Mouse (Mus musculus) MEL (cell line): ENCODE measurements around the gene B3gnt6. TPM values are rescaled to one million over a fixed set of nuclear protein-coding genes. Genes with fewer than 3 reads are reported as not detected.

Experiments used
- DNase-seq: peaks from one replicate; pipeline ENCODE4 v3.0.0; 2011; ENCODE audit warnings: low read depth, low spot score
- H3K27ac ChIP-seq: 2 replicates; pipeline ENCODE4 v1.5.1; 2012; ENCODE audit warnings: low read depth, mild to moderate bottlenecking, control low read depth, low read length, moderate library complexity; ENCODE audit not compliant: control insufficient read depth
- H3K27me3 ChIP-seq, 2 experiments: fragments of 150-350 bp in 1 of 2; sonication (generic) in 1 of 2; 2 replicates each; pipeline ENCODE4 v1.6.1; 2012; ENCODE audit warnings: low read length in 2 of 2, mild to moderate bottlenecking in 2 of 2, improper control_type of control experiment in 1 of 2, moderate library complexity in 1 of 2; ENCODE audit not compliant: insufficient read depth in 2 of 2, control insufficient read depth in 1 of 2
- H3K36me3 ChIP-seq, 2 experiments: 2 replicates each; pipeline ENCODE4 v1.6.1; 2012 to 2014; ENCODE audit warnings: low read length in 2 of 2, improper control_type of control experiment in 1 of 2, inconsistent platforms in 1 of 2, mild to moderate bottlenecking in 1 of 2; ENCODE audit not compliant: insufficient read depth in 2 of 2, control insufficient read depth in 1 of 2
- H3K4me1 ChIP-seq, 2 experiments: fragments of 150-350 bp in 1 of 2; sonication (generic) in 1 of 2; 2 replicates each; pipeline ENCODE4 v1.6.1; 2012; ENCODE audit warnings: low read length in 2 of 2, improper control_type of control experiment in 1 of 2, mild to moderate bottlenecking in 1 of 2; ENCODE audit not compliant: insufficient read depth in 2 of 2, control insufficient read depth in 1 of 2
- H3K4me3 ChIP-seq, 2 experiments: fragments of 150-350 bp in 1 of 2; sonication (generic) in 1 of 2; 2 replicates each; pipeline ENCODE4 v1.5.1; 2012; ENCODE audit warnings: low read depth in 2 of 2, low read length in 2 of 2, mild to moderate bottlenecking in 2 of 2, moderate library complexity in 2 of 2, control low read depth in 1 of 2, improper control_type of control experiment in 1 of 2; ENCODE audit not compliant: control insufficient read depth in 1 of 2, insufficient read depth in 1 of 2
- H3K79me2 ChIP-seq: 2 replicates; pipeline ENCODE4 v1.6.1; 2012; ENCODE audit warnings: mild to moderate bottlenecking, low read length, moderate library complexity; ENCODE audit not compliant: control insufficient read depth, poor library complexity, insufficient read depth
- H3K9ac ChIP-seq: 2 replicates; pipeline ENCODE4 v1.6.1; 2012; ENCODE audit warnings: low read depth, mild to moderate bottlenecking, control low read depth, low read length, moderate library complexity; ENCODE audit not compliant: control insufficient read depth, poor library complexity, severe bottlenecking
- H3K9me3 ChIP-seq: fragments of 150-350 bp; sonication (generic); replicated peaks from 2 replicates; pipeline ENCODE4 v1.6.1; 2012; ENCODE audit warnings: mild to moderate bottlenecking, low read length, improper control_type of control experiment, moderate library complexity; ENCODE audit not compliant: insufficient read depth
- BHLHE40 ChIP-seq: IDR thresholded peaks from 2 replicates; pipeline ENCODE4 v1.6.1; 2012; ENCODE audit warnings: low read depth, mild to moderate bottlenecking, inconsistent platforms, low read length, improper control_type of control experiment, borderline replicate concordance
- CHD1 ChIP-seq: IDR thresholded peaks from 2 replicates; pipeline ENCODE4 v1.6.1; 2012; ENCODE audit warnings: low read depth, mild to moderate bottlenecking, inconsistent platforms, low read length, improper control_type of control experiment
- CTCF ChIP-seq, 3 experiments: IDR thresholded peaks in 2 of 3; conservative IDR thresholded peaks in 1 of 3; 2 replicates each; pipeline ENCODE4 v1.5.1; 2011 to 2012; ENCODE audit warnings: low read length in 3 of 3, low read depth in 2 of 3, mild to moderate bottlenecking in 2 of 3, improper control_type of control experiment in 1 of 3, inconsistent platforms in 1 of 3, mixed read lengths in 1 of 3, moderate library complexity in 1 of 3; ENCODE audit not compliant: control insufficient read depth in 1 of 3, insufficient read depth in 1 of 3, poor library complexity in 1 of 3, severe bottlenecking in 1 of 3
- E2F4 ChIP-seq: IDR thresholded peaks from 2 replicates; pipeline ENCODE4 v1.6.1; 2011; ENCODE audit warnings: low read depth, low read length, improper control_type of control experiment, borderline replicate concordance
- ETS1 ChIP-seq: IDR thresholded peaks from 2 replicates; pipeline ENCODE4 v1.6.1; 2012; ENCODE audit warnings: low read depth, mild to moderate bottlenecking, inconsistent platforms, low read length, improper control_type of control experiment, moderate library complexity
- GABPA ChIP-seq: IDR thresholded peaks from 2 replicates; pipeline ENCODE4 v1.6.1; 2012; ENCODE audit warnings: low read depth, mild to moderate bottlenecking, inconsistent platforms, low read length, improper control_type of control experiment, moderate library complexity
- HCFC1 ChIP-seq: IDR thresholded peaks from 2 replicates; pipeline ENCODE4 v1.6.1; 2012; ENCODE audit warnings: low read depth, mild to moderate bottlenecking, inconsistent platforms, low read length, improper control_type of control experiment, moderate library complexity
- JUND ChIP-seq: IDR thresholded peaks from 2 replicates; pipeline ENCODE4 v1.6.1; 2011; ENCODE audit warnings: low read depth, mild to moderate bottlenecking, improper control_type of control experiment, low read length
- MAFK ChIP-seq: IDR thresholded peaks from 2 replicates; pipeline ENCODE4 v1.6.1; 2011; ENCODE audit warnings: low read depth, mild to moderate bottlenecking, low read length, improper control_type of control experiment, borderline replicate concordance
- MAX ChIP-seq: IDR thresholded peaks from 2 replicates; pipeline ENCODE4 v1.6.1; 2011; ENCODE audit warnings: low read length, improper control_type of control experiment
- MEF2A ChIP-seq: IDR thresholded peaks from 2 replicates; pipeline ENCODE4 v1.6.1; 2014; ENCODE audit warnings: low read depth, mild to moderate bottlenecking, inconsistent platforms, low read length, improper control_type of control experiment; ENCODE audit not compliant: poor library complexity, insufficient replicate concordance, severe bottlenecking; ENCODE audit errors: extremely low read depth
- MXI1 ChIP-seq: IDR thresholded peaks from 2 replicates; pipeline ENCODE4 v1.6.1; 2011; ENCODE audit warnings: mild to moderate bottlenecking, low read depth, low read length, improper control_type of control experiment
- MYB ChIP-seq: IDR thresholded peaks from 2 replicates; pipeline ENCODE4 v1.6.1; 2011; ENCODE audit warnings: mild to moderate bottlenecking, low read depth, low read length, improper control_type of control experiment
- MYC ChIP-seq: IDR thresholded peaks from 2 replicates; pipeline ENCODE4 v1.6.1; 2011; ENCODE audit warnings: low read depth, mild to moderate bottlenecking, low read length, improper control_type of control experiment, moderate library complexity
- NELFE ChIP-seq: IDR thresholded peaks from 2 replicates; pipeline ENCODE4 v1.6.1; 2011; ENCODE audit warnings: low read depth, low read length, improper control_type of control experiment
- NRF1 ChIP-seq: IDR thresholded peaks from 2 replicates; pipeline ENCODE4 v1.6.1; 2014; ENCODE audit warnings: low read depth, mild to moderate bottlenecking, inconsistent platforms, low read length, improper control_type of control experiment, moderate library complexity; ENCODE audit not compliant: poor library complexity, insufficient read depth, severe bottlenecking
- POLR2A ChIP-seq, 2 experiments: IDR thresholded peaks; 2 replicates each; pipeline ENCODE4 v1.6.1; 2011 to 2012; ENCODE audit warnings: low read length in 2 of 2, mild to moderate bottlenecking in 2 of 2, control low read depth in 1 of 2, improper control_type of control experiment in 1 of 2, low read depth in 1 of 2, moderate library complexity in 1 of 2; ENCODE audit not compliant: control insufficient read depth in 1 of 2, insufficient read depth in 1 of 2, poor library complexity in 1 of 2
- POLR2AphosphoS2 ChIP-seq: IDR thresholded peaks from 2 replicates; pipeline ENCODE4 v1.6.1; 2011; ENCODE audit warnings: low read length, improper control_type of control experiment
- RAD21 ChIP-seq: IDR thresholded peaks from 2 replicates; pipeline ENCODE4 v1.6.1; 2011; ENCODE audit warnings: mild to moderate bottlenecking, low read depth, low read length, improper control_type of control experiment
- SIN3A ChIP-seq: IDR thresholded peaks from 2 replicates; pipeline ENCODE4 v1.6.1; 2012; ENCODE audit warnings: low read length, improper control_type of control experiment, inconsistent platforms
- SMC3 ChIP-seq: IDR thresholded peaks from 2 replicates; pipeline ENCODE4 v1.6.1; 2011; ENCODE audit warnings: low read depth, low read length, improper control_type of control experiment
- TAL1 ChIP-seq: IDR thresholded peaks from 2 replicates; pipeline ENCODE4 v1.6.1; 2012; ENCODE audit warnings: mild to moderate bottlenecking, inconsistent platforms, low read length, moderate library complexity, mixed read lengths
- TCF12 ChIP-seq: IDR thresholded peaks from 2 replicates; pipeline ENCODE4 v1.6.1; 2014; ENCODE audit warnings: low read depth, mild to moderate bottlenecking, inconsistent platforms, low read length, improper control_type of control experiment, moderate library complexity
- USF1 ChIP-seq: IDR thresholded peaks from 2 replicates; pipeline ENCODE4 v1.6.1; 2014; ENCODE audit warnings: low read depth, mild to moderate bottlenecking, inconsistent platforms, low read length, improper control_type of control experiment, moderate library complexity
- USF2 ChIP-seq, 2 experiments: IDR thresholded peaks; 2 replicates each; pipeline ENCODE4 v1.6.1; 2011 to 2012; ENCODE audit warnings: improper control_type of control experiment in 2 of 2, low read length in 2 of 2, borderline replicate concordance in 1 of 2, inconsistent platforms in 1 of 2, low read depth in 1 of 2, mild to moderate bottlenecking in 1 of 2; ENCODE audit not compliant: insufficient read depth in 1 of 2
- ZC3H11A ChIP-seq: IDR thresholded peaks from 2 replicates; pipeline ENCODE4 v1.6.1; 2012; ENCODE audit warnings: low read depth, mild to moderate bottlenecking, inconsistent platforms, low read length, improper control_type of control experiment
- ZKSCAN1 ChIP-seq: IDR thresholded peaks from 2 replicates; pipeline ENCODE4 v1.6.1; 2012; ENCODE audit warnings: low read depth, mild to moderate bottlenecking, inconsistent platforms, low read length, improper control_type of control experiment, moderate library complexity
- ZMIZ1 ChIP-seq: IDR thresholded peaks from 2 replicates; pipeline ENCODE4 v1.6.1; 2012; ENCODE audit warnings: low read depth, mild to moderate bottlenecking, inconsistent platforms, low read length, improper control_type of control experiment, moderate library complexity
- ZNF384 ChIP-seq: IDR thresholded peaks from 2 replicates; pipeline ENCODE4 v1.6.1; 2012; ENCODE audit warnings: low read depth, mild to moderate bottlenecking, inconsistent platforms, low read length, improper control_type of control experiment
- polyA plus RNA-seq, 2 experiments: library from polyadenylated mRNA; stranded (reverse) in 1 of 2; unstranded in 1 of 2; fragments of >175 nt in 1 of 2; fragments of >200 nt in 1 of 2; gene quantifications; 2 replicates each; pipeline versions ENCODE4 v1.2.1 to v1.2.4; 2012; ENCODE audit warnings: low replicate concordance in 2 of 2, low read depth in 1 of 2; ENCODE audit not compliant: insufficient read length in 2 of 2, insufficient read depth in 1 of 2, missing spikeins in 1 of 2
- total RNA-seq: library from RNA; depleted of rRNA; stranded (reverse); fragments of 300-350 nt; gene quantifications from 2 replicates; pipeline ENCODE4 v1.2.3, GENCODE M21; 2012; rRNA removed

B3gnt6 gene
- total RNA-seq (0.12 TPM in 1 of 2 replicates, not detected in the other), polyA plus RNA-seq (under 1 TPM in 1 of 2 experiments, not detected in 1; 0.08 TPM)

DNA sequence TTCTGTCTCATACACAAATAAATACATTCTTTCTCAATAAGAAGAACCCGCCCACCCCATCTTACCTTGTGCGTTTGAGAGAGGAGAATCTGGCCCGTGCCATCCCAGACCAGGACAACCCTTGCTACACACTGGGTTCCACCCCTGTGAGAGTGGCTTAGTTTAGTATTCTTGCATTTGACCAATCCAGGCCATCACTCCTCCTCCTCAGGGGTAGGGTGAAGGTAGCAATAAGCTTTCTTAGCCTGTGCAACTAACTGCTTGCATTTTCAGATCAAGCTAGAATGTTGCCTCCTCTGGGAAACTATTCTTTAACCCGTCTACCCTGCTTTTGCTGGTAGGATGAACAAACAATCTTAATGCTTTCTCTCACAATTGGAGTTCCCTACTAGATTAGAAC, at the start of gene B3gnt6:
TSS of gene B3gnt6 (minus strand) at position 101 of the 400 bp plus-strand sequence.
- Histone ChIP-seq H3K36me3 (no peaks in the 10 kb centered on the region; a peak in 1 of 4 replicates), H3K27me3 (peaks cover 0 to 1% of the 10 kb centered on the region in 2 experiments; a peak in 1 of 4 replicates), H3K9ac (no peak within 1 kb of the TSS), H3K79me2 (no peaks in the 10 kb centered on the region), H3K4me3 (no peak within 1 kb of the TSS), H3K4me1 (peaks cover 0 to 5% of the 10 kb centered on the region in 2 experiments; a peak in 2 of 4 replicates), H3K9me3 (no peaks in the 10 kb centered on the region), H3K27ac (no peak within 1 kb of the TSS)
- no peak for TF ChIP-seq CTCF (IDR thresholded peaks at IDR 0.05 in 2 of 3, conservative IDR thresholded peaks at IDR 0.05 in 1 of 3; ENCODE audit: control insufficient read depth in 1 of 3, insufficient read depth in 1 of 3, low read depth in 2 of 3, low read length in 3 of 3, poor library complexity in 1 of 3, severe bottlenecking in 1 of 3)
- no peak for TF ChIP-seq MAX
- no peak for TF ChIP-seq MYC
- no peak for TF ChIP-seq MYB
- no peak for TF ChIP-seq POLR2AphosphoS2
- no peak for TF ChIP-seq ETS1
- TF ChIP-seq E2F4 = no peak
- TF ChIP-seq MEF2A = no peak
- TF ChIP-seq SMC3 = no peak
- TF ChIP-seq BHLHE40 = no peak
- TF ChIP-seq RAD21 = no peak
- TF ChIP-seq ZKSCAN1 = no peak
- TF ChIP-seq NELFE = no peak
- no peak for TF ChIP-seq JUND
- no peak for TF ChIP-seq MAFK
- no peak for DNase-seq

DNA sequence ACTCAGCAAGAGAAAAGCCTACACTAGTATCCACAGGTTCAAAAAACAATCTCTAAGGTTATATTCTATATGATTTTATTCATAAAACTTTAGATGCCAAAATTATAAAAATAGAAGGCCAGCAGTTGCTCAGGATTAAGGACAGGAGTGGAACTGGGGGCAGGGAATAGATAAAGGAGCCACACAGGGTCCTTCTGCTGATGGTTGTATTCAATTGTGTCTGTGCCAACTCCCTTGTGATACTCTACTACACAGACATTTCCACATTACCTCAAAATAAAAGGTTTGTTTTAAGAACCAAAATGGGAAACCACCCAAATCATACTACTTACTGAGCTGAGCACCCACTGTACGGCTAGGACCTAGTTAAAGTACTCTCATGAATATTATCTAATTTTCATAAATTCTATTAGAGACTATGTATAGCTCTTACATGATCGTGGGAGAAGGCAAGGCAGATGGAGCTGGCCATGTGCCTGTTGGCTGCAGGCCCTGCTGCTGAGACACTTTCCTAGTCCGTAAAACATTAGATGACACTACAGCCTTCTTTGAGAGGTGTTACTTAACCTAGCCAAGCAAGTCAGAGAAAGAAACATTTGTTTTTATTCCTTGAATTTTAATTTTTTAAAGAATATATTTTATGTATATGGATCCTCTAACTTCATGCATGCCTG, 37.5 kb upstream of the B3gnt6 start:
- no peak for DNase-seq
- H3K9me3 ChIP-seq = no peaks in the 10 kb centered on the region
- no peaks in the 10 kb centered on the region for H3K79me2 ChIP-seq
- no peak overlapping the region for H3K9ac ChIP-seq
- H3K4me1 ChIP-seq = no peaks in the 10 kb centered on the region
- TF ChIP-seq MAX (no peak), HCFC1 (no peak), SIN3A (no peak), BHLHE40 (no peak), TAL1 (no peak), USF1 (no peak), USF2 (IDR thresholded peaks at IDR 0.05; ENCODE audit: borderline replicate concordance in 1 of 2, insufficient read depth in 1 of 2, low read depth in 1 of 2, low read length in 2 of 2) (no peak), ZC3H11A (no peak), TCF12 (no peak), POLR2A (IDR thresholded peaks at IDR 0.05; ENCODE audit: control insufficient read depth in 1 of 2, insufficient read depth in 1 of 2, low read depth in 1 of 2, low read length in 2 of 2, poor library complexity in 1 of 2) (no peak), CHD1 (no peak), MXI1 (no peak), ZNF384 (no peak), ZMIZ1 (no peak), GABPA (no peak), ETS1 (no peak), NRF1 (no peak), JUND (no peak)
- no peak overlapping the region for H3K27ac ChIP-seq
- peaks cover 3 to 11% of the 10 kb centered on the region in 2 experiments; a peak in 3 of 4 replicates for H3K36me3 ChIP-seq
- no peaks in the 10 kb centered on the region for H3K27me3 ChIP-seq
- H3K4me3 ChIP-seq = no peak overlapping the region
